ENCODE assay signal across 8 mouse cellular contexts in the genomic region with DNA sequence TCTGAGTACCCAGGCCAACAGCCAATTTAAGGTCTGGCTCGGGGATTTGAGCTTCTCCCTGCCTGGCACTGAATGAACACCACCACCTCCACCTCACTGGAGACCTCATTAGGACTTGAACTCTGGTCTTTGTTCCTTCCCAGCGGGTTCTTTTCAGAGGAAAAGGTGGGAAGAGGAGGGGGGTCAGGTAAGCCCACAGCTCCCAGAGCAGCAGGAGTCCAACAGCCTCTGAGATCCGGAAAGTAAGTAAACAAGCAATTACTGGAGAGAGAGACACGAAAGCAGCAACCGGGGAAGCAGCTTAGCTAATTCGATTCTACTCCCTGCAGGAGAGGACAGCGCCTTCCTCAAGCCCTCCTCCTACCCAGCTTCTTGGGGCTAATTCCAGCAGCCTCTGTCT. TPM values are rescaled to one million over a fixed set of nuclear protein-coding genes. Genes with fewer than 3 reads are reported as not detected.
A peak's percentile ranks its signal among the peaks of the same experiment; 100 is the strongest.
DNase-seq lines count a peak whose midpoint lies in the region; ATAC-seq and TF ChIP-seq lines count a peak whose summit lies in the region.

No protein-coding gene starts in this region.

- no peak for DNase-seq in heart, adult 2 months
- no peak for DNase-seq in heart, adult 9 months (ENCODE audit: low spot score in 2 of 2)
- DNase-seq in NIH3T3 (ENCODE audit: low read depth): peak; percentile 35
- DNase-seq in natural killer cell, adult 2 months (ENCODE audit: low spot score in 2 of 2): no peak
- DNase-seq in gastrocnemius, postnatal 10 days: no peak

- 33% methylated on average over 7 of the region's 7 CpGs for WGBS in heart, adult 2 months
- 7% methylated on average over 7 of the region's 7 CpGs for WGBS in hindbrain, embryonic 13.5 days
- 69% methylated on average over 6 of the region's 7 CpGs for WGBS in macrophage (ENCODE audit: missing documents)

- no peak for TF ChIP-seq CTCF in heart, adult 2 months (IDR thresholded peaks at IDR 0.05)

- H3K4me1 ChIP-seq in heart, adult 2 months (ENCODE audit: control insufficient read depth, insufficient read depth, low read length): peaks cover 24% of the 10 kb centered on the region
- H3K4me1 ChIP-seq in hindbrain, embryonic 13.5 days (replicated peaks): peaks cover 54% of the 10 kb centered on the region

- H3K4me2 ChIP-seq in hindbrain, embryonic 13.5 days: no peak overlapping the region

- no peak overlapping the region for H3K4me3 ChIP-seq in heart, adult 2 months
- no peak overlapping the region for H3K4me3 ChIP-seq in hindbrain, embryonic 13.5 days
- H3K4me3 ChIP-seq in macrophage (ENCODE audit: inconsistent target): no peak overlapping the region

- TF ChIP-seq EP300 in heart, adult 2 months (IDR thresholded peaks at IDR 0.05; ENCODE audit: insufficient read depth, low read depth, low read length): no peak

- no peaks in the 10 kb centered on the region for H3K9me3 ChIP-seq in hindbrain, embryonic 13.5 days

- H3K27me3 ChIP-seq in heart, adult 2 months (ENCODE audit: control insufficient read depth, insufficient read depth, low read length): no peaks in the 10 kb centered on the region
- H3K27me3 ChIP-seq in hindbrain, embryonic 13.5 days: no peaks in the 10 kb centered on the region

- H3K36me3 ChIP-seq in heart, adult 2 months (ENCODE audit: control insufficient read depth, insufficient read depth, low read length): peaks cover 3% of the 10 kb centered on the region; the same call in 1 of the 2 replicates
- no peaks in the 10 kb centered on the region for H3K36me3 ChIP-seq in hindbrain, embryonic 13.5 days
- no peaks in the 10 kb centered on the region for H3K36me3 ChIP-seq in macrophage (ENCODE audit: inconsistent target)

- TF ChIP-seq POLR2A in heart, adult 2 months (IDR thresholded peaks at IDR 0.05; ENCODE audit: insufficient read depth, low read depth, low read length): no peak

- no peaks in the 10 kb centered on the region for H3K79me2 ChIP-seq in heart, adult 2 months (replicated peaks; ENCODE audit: control insufficient read depth, insufficient read depth, low read length)
- H3K79me2 ChIP-seq in macrophage (ENCODE audit: inconsistent target): no peaks in the 10 kb centered on the region

- H3K9ac ChIP-seq in heart, adult 2 months (ENCODE audit: low read depth, low read length): no peak overlapping the region
- H3K9ac ChIP-seq in hindbrain, embryonic 13.5 days: no peak overlapping the region

- no peak for ATAC-seq in hindbrain, embryonic 13.5 days (ENCODE audit: low FRiP score)
- no peak for ATAC-seq in erythroid progenitor cell, adult 5-6 weeks (replicated peaks; ENCODE audit: low FRiP score, poor library complexity, severe bottlenecking)

- intact Hi-C loops in heart, adult 2 months (cut with DNase I): no loop called here

- H3K27ac ChIP-seq in heart, adult 2 months: peak overlapping the region; percentile 61
- H3K27ac ChIP-seq in hindbrain, embryonic 13.5 days: peak overlapping the region; percentile 75
- peak overlapping the region; percentile 25 for H3K27ac ChIP-seq in macrophage

RNA-seq across cellular contexts. Expression of a gene that starts 13.0 kb away (rescaled TPM):
- 10 to 100 TPM; 12.5 to 16.8 TPM for total RNA-seq in heart, adult 2 months (2021)
- polyA plus RNA-seq in heart, adult 2 months (2012; rRNA removed): 9.8 and 13.5 TPM in 2 replicates
- polyA plus RNA-seq in hindbrain, embryonic 13.5 days (2015; fragmentation: Nextera tagmentation; extraction: Ambion mirVana): 5.5 and 8.8 TPM in 2 replicates
- total RNA-seq in macrophage (2018; cell fraction: chromatin; rRNA removed): 100 to 1,000 TPM in 15 of 26 experiments, 10 to 100 TPM in 11; 37.6 to 232 (median 114) TPM
- 100 to 1,000 TPM in 16 of 26 experiments, 10 to 100 TPM in 10; 68.0 to 298 (median 132) TPM for total RNA-seq in macrophage (2018; cell fraction: cytosol; rRNA removed)
- total RNA-seq in macrophage (2018; cell fraction: nucleus; rRNA removed): 100 to 1,000 TPM in 22 of 26 experiments, 10 to 100 TPM in 4; 58.9 to 356 (median 241) TPM
- 24.7 to 56.1 TPM (median 49.7 TPM) in 3 replicates for polyA plus RNA-seq in macrophage (2018)
- 1 to 10 TPM; 5.8 to 9.1 TPM for total RNA-seq in gastrocnemius, postnatal 10 days (2021)
- total RNA-seq in erythroid progenitor cell, adult 5-6 weeks (2015; ENCODE audit: low replicate concordance): 13.7 and 15.9 TPM in 2 replicates
- total RNA-seq in erythroid progenitor cell, adult 5-6 weeks (2017; ENCODE audit: low replicate concordance): 11.3 and 13.9 TPM in 2 replicates

Comparison
In these comparisons a context has a peak if more than half of its experiments do, and no peak if none do; other contexts are left out.
1. H3K27ac ChIP-seq: peak in every context shown above with its lines; median percentile 75 in hindbrain, embryonic 13.5 days; 61 in heart, adult 2 months; 25 in macrophage.